Mouse (Mus musculus) retina, postnatal 1 day (tissue): Measurements from ENCODE around the gene Arl16.
A peak's percentile ranks its signal among the peaks of the same experiment; 100 is the strongest.

Experiments
- DNase-seq: peaks from one replicate; pipeline ENCODE4 v3.0.0-alpha.2; 2012

Gene Arl16

DNA sequence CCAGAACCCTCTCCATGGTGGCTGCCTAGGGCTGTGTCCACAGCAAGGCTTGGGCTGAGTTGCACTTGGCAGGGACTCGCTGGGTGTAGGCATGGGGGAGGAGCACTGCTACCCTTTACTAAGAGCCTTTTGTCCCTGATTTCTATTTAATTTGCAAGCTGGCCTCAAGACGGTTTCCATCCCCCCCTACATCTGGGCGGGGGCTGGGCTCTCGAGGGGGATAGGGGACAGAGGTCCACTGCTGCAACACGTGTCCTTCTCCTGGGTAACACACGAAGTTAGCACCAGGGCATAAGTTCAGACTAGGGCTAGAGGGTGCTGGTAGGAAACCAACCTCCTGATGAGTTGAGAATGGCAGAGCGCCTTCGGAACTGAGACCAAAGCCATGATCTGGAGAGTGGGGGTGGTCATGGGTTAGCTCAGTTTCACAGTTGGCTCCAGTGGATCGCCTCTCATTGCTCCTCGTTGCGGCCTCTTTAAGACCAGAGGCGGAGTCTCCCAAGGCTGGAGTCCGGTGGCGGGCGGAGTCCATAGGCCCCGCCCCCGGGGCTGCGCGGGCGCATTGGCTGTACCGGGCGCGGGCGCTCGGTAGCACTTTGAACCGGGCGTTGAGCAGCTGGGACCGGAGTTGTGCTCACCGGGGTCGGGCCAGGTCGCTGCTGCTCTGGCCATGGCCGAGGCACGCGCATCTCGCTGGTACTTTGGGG lies 24.1 kb upstream of the Arl16 start, which contains the start of gene Slc25a10:
Slc25a10 (plus strand) TSS at position 524 of the 707 bp plus-strand sequence.
- peak; percentile 93 for DNase-seq

DNA sequence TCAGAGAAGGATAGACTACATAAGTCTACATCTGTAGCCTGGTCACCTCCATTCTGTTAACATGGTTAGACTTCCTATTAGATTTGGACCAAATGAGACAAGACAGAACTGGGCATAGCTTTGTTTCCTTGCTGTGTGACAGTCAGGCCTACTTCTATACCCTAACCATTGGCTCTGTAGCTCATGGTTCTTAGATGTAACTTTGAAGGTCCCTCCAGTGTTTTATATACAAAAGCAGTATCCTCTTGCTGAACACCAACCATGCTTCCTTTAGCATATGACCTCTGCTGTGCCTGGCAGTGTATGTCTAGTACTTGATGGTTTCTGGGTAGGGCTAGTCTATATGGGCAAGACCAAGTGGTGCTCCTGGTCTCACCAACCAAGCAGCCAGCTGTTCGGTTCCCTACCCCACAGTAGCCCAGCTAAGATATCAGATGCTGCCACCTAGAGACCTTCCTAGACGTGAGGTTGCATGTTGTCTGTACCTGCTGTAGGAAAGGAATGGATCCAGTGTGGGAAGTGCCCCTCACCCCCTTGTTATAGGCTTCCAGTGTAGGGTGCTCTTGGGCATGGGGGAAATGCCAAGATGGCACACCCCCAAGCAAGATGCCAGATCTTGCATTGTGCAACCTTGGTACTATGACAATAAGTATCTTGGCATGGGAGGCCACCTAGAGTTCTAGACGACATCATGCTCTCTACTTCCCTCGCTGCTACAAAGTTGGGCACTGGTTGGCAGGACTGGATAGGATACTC lies 23.1 kb upstream of the Arl16 start:
- DNase-seq: no peak

DNA sequence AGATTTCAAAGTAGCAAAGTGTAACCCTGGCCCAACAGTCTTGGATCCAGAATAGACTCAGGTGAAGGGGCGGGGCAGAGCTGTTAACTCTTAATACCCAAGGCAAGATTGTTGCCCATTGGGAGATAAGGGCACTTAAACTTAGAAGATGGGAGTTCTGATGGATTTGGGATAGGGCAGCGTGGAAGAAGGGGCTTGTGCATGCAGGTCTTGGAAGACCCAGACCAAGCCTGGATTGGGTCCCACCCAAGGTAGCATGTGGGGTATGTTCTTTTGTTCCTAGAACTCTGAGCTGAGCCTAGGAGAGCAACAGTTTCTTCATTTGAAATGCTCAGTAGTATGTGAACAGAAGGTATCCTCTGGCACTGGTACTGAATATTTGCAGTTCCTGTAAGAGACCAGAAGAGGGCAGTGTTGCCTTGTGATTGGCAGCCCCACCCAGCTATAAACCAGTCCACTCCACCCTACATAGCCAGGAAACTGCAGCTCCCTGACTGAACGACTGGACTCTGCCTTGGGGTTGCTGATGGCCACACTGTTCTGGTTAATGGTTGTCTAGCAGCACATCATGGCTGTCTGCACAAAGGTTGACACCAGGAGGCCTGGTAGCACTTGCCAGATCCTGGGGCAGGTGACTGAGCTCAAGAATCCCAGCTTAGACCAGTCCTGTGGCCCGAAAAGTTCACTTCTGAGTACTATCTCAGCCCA lies 21.8 kb upstream of the Arl16 start:
- DNase-seq: peak; percentile 89

DNA sequence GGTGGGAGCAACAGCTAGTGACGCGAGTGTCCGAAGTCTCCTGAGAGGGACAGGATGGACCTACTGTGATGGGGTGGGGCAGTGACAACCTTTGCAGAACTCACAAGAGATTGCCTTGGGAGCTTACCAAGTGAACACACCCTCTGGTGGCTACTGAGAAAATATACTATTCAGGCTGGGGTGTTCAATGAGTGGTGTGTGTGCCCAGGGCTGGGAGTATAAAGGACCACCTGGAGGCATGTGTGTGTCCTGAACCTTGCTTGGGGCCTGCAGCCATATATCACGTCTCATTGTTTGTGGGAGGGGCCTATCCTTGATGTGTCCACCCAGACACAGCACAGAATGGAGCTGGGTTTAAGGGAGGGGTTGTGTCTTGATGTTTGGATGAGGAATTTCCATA lies 21.1 kb upstream of the Arl16 start:
- DNase-seq: no peak

DNA sequence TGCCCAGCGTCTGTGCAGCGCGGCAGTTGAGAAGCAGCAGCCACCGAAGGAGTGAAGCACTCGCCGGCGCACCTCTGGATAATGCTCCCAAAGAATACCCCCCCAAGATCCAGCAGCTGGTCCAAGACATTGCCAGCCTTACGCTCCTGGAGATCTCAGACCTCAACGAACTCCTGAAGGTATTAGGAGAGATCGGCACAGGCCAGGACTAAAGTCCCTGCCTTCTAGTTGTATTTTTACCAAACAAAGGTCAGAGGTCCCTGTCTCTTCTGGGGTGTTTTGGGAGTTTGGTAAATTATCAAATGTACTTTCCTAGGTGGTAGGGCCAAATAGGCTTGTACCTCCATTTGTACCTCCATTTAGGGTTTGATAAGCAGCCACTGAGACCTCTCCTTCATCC lies 17.8 kb upstream of the Arl16 start:
- DNase-seq: no peak

DNA sequence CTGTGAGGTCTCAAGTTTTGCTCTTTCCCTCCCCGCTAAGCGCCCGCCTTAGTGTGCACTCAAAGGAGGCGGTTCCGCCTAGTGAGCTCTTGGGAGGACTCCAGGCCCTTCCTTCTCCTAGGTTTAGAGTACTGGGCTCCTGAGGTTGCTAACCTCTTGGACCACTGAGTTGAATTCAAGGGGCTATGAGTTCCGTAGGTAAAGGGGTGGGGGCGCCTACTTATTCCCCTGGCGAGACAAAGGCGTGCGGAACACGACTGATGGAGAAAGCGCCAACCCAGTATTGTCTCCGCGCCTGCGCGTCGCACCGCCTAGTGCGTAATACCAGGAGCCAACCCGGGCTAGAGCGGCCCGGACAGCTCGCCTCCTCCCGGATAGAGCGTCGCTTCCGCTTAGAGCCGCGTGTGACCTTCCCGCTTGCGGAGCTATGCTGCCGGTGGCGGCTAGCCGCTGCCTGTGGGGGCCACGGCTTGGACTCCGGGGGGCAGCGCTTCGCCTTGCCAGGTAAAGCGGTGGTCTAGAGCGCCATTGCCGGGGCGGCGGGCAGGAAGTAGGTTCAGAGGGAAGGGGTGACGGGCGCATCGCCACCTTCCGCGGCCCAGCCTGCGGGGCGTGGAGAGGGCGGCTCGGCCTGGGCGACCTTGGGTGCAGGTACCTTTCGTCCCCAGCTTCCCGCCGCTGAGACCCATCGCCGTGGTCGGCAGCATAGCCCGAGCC lies 17.0 kb upstream of the Arl16 start, which contains the start of gene Mrpl12:
Mrpl12 (plus strand) TSS at position 349 of the 717 bp plus-strand sequence.
- DNase-seq: peak; percentile 98

DNA sequence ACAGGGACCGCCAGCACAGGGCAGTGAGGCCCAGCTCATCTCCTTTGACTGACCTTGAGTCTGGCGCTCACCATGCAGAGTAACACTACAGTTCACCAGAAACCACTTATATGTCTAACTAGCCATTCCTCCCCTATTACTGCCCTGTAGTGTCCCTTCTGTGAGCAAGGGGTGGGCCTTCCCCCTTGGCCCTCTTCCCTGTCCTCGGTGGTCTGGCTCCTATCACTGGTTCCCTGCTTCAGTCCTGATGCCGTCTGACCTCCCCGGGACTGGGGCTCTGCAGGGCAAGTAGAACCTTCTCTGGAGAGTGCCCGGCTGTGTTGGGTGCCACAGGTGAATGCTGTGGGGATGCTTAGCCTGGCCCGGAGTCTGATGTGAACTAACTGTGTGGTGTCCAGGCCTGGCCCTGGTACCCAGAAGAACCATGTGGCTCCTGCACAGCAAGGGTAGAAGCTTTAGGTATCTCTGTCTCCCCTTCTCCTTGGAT lies 16.1 kb upstream of the Arl16 start:
- no peak for DNase-seq

DNA sequence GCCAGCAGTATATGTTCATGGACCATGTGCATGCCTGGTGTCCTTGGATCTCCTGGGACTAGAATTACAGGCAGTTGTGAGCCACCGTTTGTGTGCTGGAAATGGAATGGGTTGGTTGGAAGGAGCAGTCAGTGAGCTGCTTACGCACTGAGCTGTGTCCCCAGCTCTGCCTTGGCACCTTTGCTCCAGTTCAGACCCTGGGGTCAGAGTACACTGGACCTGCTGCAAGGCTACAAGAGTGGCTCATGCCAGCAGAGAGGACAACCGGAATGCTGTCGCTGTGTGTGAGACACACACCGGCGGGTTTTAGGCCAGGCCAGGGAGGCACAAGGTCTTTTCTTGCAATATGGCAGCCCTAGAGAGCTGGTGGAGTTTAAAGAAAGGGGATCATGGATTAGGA lies 4.6 kb upstream of the Arl16 start:
- DNase-seq: no peak

DNA sequence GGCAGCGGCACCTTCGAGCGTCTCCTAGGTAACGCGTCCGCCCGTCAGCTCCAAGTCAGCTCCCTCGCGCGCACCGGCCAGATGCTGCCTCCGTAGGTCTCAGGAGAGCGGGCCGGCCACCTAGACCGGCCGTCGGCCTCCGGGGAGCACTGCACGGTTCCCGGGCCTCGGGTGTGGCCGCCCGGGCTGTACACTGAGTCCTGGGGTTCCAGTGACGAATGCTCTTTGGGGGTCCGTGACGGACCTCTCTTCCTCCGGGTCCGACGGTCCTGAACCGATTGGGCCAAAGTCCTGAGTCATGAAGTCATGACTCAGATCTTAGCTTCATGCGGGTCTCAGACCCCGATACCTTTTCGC lies 307 bp upstream of the Arl16 start:
- DNase-seq: no peak

DNA sequence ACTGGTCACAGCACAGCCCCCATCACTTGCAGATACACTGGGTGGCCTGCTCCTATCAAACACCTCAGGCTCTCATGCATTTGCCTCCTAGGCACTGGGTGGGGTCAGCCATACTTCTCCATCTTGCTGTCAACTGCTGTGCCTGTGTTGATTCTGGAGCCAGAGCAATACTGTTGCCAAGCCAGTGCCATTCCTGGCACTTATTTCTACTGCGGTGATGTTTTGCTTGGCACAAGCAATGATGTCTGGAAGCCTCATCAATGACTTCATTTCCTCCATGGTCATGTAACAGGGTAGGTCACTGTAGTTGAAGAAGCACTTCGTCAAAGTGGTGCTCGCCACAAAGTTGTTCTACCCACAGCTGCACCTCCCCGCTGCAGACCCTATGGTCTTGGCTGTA lies 1.9 kb downstream of the Arl16 start:
- DNase-seq: no peak

DNA sequence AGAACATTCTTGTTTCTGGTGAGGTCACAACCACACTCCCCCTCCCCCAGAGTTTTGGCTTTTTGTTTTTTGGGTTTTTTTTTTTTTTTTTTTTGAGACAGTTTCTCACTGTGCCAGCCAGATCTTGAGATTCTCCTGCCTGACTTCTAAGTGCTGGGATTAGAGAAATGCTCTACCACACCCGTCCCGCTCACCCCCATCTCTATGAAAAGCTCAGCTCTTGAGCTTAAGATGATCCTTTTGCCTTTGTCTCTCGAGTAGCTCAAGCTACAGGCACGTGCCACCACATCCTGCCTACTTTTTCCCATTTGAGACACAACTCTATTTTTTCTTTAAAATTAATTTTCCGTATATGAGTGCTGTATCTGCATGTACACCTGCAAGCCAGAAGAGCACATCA lies 3.0 kb downstream of the Arl16 start:
- no peak for DNase-seq

DNA sequence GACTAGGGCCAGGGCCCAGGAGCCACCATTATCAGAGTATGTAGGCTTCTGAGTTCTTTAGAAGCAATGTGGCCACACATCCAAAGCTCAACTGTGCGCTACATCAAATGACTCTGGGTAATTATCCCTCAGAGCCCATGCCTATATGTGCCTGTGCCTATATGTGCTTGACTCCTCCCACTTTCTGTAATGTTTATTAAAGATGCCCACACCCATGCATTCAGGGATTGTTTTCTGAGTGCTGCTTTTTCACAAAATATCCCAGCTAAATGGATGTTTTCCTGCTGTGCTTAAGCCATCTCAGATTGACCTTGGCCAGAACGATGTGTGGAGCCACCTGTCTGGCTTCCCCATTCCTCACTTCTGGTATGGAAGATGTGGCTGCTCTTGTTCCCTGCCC lies 3.9 kb downstream of the Arl16 start:
- no peak for DNase-seq

DNA sequence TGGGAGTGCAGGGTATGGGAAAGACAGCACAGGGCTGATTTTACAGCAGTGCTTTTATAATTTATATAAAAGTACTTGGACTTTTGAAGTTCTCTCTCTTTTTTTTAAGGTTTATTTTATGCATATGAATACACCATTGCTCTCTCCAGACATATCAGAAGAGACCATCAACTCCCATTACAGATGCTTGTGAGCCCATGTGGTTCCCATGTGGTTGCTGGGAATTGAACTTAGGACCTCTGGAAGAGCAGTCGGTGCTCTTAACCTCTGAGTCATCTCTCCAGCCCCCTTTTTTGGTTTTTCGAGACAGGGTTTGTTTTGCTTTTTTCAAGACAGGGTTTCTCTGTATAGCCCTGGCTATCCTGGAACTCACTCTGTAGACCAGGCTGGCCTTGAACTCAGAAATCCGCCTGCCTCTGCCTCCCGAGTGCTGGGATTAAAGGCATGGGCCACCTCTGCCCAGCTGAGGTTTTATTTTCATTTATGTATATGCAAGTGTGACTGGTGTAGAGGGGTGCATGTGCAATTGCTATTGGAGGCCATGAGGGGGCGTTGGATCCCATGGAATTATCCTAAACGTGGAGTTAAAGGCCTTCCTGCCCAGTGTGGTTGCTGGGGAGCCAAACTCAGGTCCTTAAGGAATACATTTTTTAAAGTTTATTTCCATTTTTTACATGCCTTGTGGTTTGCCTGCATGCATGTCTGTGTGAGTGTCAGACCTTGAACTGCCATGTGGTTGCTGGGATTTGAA lies 8.4 kb downstream of the Arl16 start:
- peak; percentile 12 for DNase-seq

DNA sequence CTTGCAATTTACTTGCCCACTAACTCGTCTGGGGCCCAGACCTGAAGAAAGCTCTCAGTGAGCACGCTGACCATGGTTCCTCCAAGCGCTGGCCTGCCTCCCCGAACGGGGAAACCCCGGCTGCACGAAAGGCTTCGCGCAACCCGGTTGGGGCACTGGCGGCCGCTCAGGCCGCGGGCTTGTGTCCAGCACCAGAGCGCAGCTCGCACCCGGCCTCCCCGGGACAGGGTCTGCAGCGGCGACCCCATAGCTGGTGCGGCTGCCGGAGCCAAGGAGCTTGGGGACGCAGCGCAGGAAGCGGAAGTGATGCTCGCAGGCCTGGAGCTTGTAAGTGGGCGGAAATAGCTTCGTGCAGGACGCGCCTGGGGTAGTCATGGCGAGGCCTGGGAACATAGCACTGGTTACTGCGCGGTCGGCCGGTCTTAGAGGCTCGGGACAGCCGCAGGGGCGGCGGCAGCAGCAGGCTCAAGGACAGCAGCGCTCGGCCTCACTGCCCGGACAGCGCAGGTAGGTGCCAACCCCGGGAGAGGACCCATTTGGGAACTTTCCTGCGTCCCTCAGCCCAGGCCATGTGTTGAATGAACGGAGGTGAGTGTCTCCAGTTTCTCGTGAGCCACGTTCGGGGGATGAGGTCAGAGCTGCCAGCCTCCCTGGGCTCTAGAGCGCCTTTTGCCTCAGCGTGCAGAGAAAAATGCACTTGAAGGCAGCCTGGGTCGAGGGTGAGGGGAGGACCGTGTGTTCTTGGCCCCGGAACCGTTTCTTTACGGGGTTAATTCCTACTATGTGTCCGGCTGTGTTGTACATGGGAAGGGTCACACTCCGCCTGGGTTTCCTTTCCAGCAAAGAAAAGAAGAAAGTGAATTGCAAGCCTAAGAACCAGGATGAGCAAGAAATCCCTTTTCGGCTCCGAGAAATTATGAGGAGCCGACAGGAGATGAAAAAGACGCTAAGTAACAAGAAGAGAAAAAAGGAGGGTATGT lies 9.3 kb downstream of the Arl16 start, which contains the start of the genes Oxld1 and Ccdc137:
Oxld1 (minus strand) TSS at position 297 of the 980 bp plus-strand sequence.
Ccdc137 (plus strand) TSS at position 344 of the 980 bp plus-strand sequence.
- DNase-seq: peak; percentile 94

DNA sequence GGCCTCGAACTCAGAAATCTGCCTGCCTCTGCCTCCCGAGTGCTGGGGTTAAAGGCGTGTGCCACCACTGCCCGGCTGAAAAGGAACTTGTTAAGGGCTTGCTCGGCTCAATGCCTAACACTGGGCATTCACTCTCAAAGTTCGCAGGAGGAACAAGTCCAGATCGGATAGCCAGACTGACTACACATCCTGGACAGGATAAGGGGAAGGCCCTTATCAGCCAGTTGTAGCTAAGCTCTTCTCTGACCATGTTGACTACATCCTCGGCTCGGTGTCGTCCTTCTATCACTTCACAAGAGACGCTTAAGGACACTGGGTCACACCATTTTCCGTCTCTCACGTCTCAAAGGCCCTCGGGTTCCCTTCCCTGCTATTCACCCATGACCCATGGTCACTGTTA lies 10.0 kb downstream of the Arl16 start:
- no peak for DNase-seq

DNA sequence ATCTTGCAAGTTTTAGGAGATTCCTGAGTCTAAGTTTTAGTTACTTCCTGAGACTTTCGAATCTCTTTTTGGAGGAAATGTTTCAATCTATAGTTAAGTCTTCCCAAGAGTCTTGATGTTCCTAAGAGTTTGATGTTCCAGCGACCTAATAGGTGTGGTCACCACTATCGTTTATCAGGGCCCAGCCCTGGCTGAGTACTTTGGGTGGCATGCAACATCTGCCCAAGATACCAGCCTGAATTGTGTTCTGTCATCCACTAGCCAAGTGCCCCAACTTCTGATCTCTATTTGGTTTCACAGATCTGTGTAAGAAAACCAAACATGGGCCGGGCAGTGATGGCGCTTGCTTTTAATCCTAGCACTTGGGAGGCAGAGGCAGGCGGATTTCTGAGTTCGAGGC lies 12.0 kb downstream of the Arl16 start:
- no peak for DNase-seq

DNA sequence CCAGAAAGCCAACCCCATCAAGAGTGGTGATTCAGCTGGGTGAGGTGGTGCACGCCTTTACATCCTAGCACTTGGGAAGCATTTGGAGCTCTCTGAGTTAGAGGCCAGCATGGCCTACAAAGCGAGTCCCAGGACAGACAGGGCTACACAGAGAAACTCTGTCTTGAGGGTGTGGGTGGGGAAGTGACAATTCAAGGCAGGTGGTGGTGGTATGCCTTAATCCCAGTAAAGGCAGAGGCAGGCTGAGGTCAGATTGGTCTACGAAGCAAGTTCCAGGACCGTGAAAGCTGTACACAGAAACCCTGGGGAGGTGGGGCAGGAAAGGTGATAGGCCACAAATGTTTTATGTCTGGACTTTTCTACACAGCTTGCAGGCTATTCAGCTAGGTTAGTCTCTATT lies 12.4 kb downstream of the Arl16 start:
- DNase-seq: no peak

DNA sequence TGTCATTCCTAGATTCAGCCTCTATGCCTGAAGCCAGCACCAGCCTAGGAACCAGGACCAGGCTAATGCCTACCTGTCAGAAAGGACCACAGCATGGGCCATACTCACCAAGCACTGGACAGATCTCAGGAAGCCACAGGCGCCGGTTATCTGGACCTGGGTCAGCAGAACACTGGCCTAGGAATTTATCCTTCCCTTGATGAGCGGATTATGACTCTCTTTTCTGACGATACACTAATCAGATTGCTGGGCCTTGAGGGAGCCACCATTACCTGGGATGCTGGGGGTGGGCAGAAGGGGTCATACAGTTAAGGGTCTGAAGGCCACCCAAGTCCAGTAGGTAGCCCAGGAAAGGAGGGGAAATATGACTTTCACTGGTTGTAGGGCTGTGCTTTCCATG lies 14.1 kb downstream of the Arl16 start, which contains the start of gene Pde6g:
Pde6g (minus strand) TSS at position 195 of the 400 bp plus-strand sequence.
- DNase-seq: peak; percentile 24

DNA sequence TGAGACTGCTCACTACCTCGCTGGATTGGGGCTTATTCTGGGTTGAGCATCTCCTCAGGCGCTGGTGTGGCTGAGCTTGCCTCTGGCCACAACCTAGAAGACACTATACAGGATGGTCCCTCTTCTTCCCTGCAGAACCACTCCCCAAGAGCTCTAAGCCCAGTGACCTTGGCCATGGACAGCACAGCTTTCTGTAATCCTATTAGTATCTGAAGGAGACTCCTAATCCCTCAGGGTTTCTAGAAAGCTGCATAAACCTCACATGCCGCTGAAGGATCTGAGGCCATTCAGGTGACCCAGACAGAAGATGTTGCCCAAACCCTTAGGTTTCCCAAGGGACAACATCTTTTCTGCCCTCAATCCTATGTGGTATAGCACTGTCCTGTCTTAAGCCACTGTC lies 15.2 kb downstream of the Arl16 start:
- DNase-seq: peak; percentile 73

DNA sequence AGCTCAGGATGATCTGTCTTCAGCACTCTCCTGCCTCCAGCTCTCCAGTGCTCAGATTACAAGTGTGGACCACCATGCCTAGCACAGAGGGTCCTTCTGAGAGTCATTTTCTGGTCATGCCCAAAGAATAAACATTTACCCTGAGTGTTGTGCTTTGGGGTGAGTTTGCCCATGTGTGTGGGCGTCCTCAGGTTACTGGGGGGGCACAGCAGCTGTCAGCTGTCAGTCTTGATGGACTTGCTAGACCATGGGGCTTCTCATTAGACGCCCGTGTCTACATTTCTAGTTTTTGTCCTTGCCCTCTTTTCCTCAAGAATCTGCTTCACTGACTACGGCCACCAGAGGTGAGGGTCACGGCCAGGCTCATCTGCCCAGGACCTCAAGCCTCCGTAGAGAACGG lies 20.2 kb downstream of the Arl16 start:
- DNase-seq: no peak

DNA sequence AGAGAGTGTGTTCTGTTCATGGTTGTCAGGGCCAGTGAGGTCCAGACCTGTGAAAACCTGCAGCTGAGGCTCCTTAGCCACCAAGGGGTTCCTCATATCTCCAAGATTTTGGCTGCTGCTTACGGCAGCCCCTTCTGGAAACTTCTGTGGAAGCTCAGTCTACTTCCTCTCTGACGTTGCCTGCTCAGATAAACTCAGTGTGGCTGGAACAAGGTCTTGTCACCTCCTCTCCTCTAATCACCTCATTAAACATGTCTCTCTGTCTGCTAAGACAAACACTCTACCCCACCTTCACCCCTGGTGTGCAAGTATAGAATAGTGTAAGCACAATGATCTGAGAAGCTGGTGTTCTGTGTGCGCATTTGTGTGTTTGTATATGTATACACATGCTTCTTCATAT lies 21.9 kb downstream of the Arl16 start:
- no peak for DNase-seq
